Mouse (Mus musculus) spleen, adult 2 months (tissue): Measurements from ENCODE around the gene Dmd. TPM values are rescaled to one million over a fixed set of nuclear protein-coding genes. Genes with fewer than 3 reads are reported as not detected.

ENCODE experiments used
- DNase-seq, 2 experiments: peaks; one replicate each; pipeline versions ENCODE4 v3.0.0 to v3.0.0-alpha.2; 2012 to 2021; ENCODE audit warnings: low spot score in 2 of 2, low read depth in 1 of 2
- H3K27ac ChIP-seq: fragments of 200-500 bp; 2 replicates; pipeline ENCODE4 v1.5.1; 2012; ENCODE audit warnings: low read length, inconsistent platforms; ENCODE audit not compliant: insufficient read depth
- H3K27me3 ChIP-seq: fragments of 200-500 bp; 2 replicates; pipeline ENCODE4 v1.6.1; 2012; ENCODE audit warnings: mild to moderate bottlenecking, moderate library complexity, low read length, inconsistent platforms; ENCODE audit not compliant: control insufficient read depth, insufficient read depth
- H3K36me3 ChIP-seq: fragments of 200-500 bp; 2 replicates; pipeline ENCODE4 v1.6.1; 2012; ENCODE audit warnings: mild to moderate bottlenecking, low read length, inconsistent platforms; ENCODE audit not compliant: control insufficient read depth, insufficient read depth
- H3K4me1 ChIP-seq: fragments of 200-500 bp; 2 replicates; pipeline ENCODE4 v1.6.1; 2011; ENCODE audit warnings: inconsistent platforms; ENCODE audit not compliant: control insufficient read depth, insufficient read depth, insufficient read length
- H3K4me3 ChIP-seq: fragments of 200-500 bp; 2 replicates; pipeline ENCODE4 v1.5.1; 2011; ENCODE audit warnings: mild to moderate bottlenecking, inconsistent platforms; ENCODE audit not compliant: insufficient read depth, insufficient read length; ENCODE audit errors: extremely low read depth
- CTCF ChIP-seq: fragments of 200-500 bp; IDR thresholded peaks from 2 replicates; pipeline ENCODE4 v1.5.1; 2011; ENCODE audit warnings: mild to moderate bottlenecking, inconsistent platforms; ENCODE audit not compliant: insufficient read depth, insufficient read length, insufficient replicate concordance; ENCODE audit errors: extremely low read depth
- POLR2A ChIP-seq: fragments of 200-500 bp; IDR thresholded peaks from 2 replicates; pipeline ENCODE4 v1.6.1; 2011; ENCODE audit warnings: low read depth, low read length, inconsistent platforms
- WGBS: fragments of 180-500 bp; shearing (Covaris S2); methylation state at CpG from one replicate; pipeline ENCODE4 v1.1.7; 2018; 5-methylcytosine and 5-hydroxymethylcytosine counted together
- polyA plus RNA-seq: library from polyadenylated mRNA; depleted of rRNA; stranded (reverse); fragments of >200 nt; gene quantifications from 2 replicates; pipeline ENCODE4 v1.2.3, GENCODE M21; 2012

Dmd gene
- polyA plus RNA-seq, 1 experiment: 2.3 TPM

- H3K4me1 ChIP-seq: no peaks in the 10 kb centered on the region
- no peak overlapping the region for H3K4me3 ChIP-seq
- TF ChIP-seq CTCF: no peak
- no peak for TF ChIP-seq POLR2A
- DNase-seq: no peak
- no peaks in the 10 kb centered on the region for H3K27me3 ChIP-seq
- no peaks in the 10 kb centered on the region for H3K36me3 ChIP-seq
- H3K27ac ChIP-seq: no peak overlapping the region
- 78% methylated on average over 4 of the region's 4 CpGs for WGBS
Observed at GRCm38 (mm10) chrX:84873090-84873489, 1924.4 kb downstream of the Dmd start.

- no peak overlapping the region for H3K4me3 ChIP-seq
- H3K27me3 ChIP-seq: no peaks in the 10 kb centered on the region
- H3K27ac ChIP-seq: no peak overlapping the region
- DNase-seq: no peak
- no peaks in the 10 kb centered on the region for H3K4me1 ChIP-seq
- TF ChIP-seq CTCF: no peak
- WGBS: 64% methylated on average over 3 of the region's 3 CpGs
- H3K36me3 ChIP-seq: no peaks in the 10 kb centered on the region
Observed at GRCm38 (mm10) chrX:84878125-84878524, 1929.5 kb downstream of the Dmd start.

GRCm38 (mm10) chrX:84932715-84933473, 1984.2 kb downstream of the Dmd start:
- no peak overlapping the region for H3K4me3 ChIP-seq
- no peaks in the 10 kb centered on the region for H3K27me3 ChIP-seq
- no peaks in the 10 kb centered on the region for H3K36me3 ChIP-seq
- no peak for DNase-seq
- H3K27ac ChIP-seq: no peak overlapping the region
- WGBS: 83% methylated on average over 10 of the region's 10 CpGs
- H3K4me1 ChIP-seq: no peaks in the 10 kb centered on the region
- no peak for TF ChIP-seq POLR2A
- no peak for TF ChIP-seq CTCF

GRCm38 (mm10) chrX:84960557-84960956, 2011.9 kb downstream of the Dmd start:
- 77% methylated on average over 5 of the region's 5 CpGs for WGBS
- Histone ChIP-seq H3K27me3 (no peaks in the 10 kb centered on the region), H3K36me3 (no peaks in the 10 kb centered on the region), H3K4me1 (no peaks in the 10 kb centered on the region), H3K27ac (no peak overlapping the region), H3K4me3 (no peak overlapping the region)
- TF ChIP-seq POLR2A (no peak), CTCF (no peak)
- DNase-seq: no peak

GRCm38 (mm10) chrX:84960972-84961371, 2012.3 kb downstream of the Dmd start:
- 86% methylated on average over 6 of the region's 6 CpGs for WGBS
- no peak for DNase-seq
- no peak for TF ChIP-seq CTCF
- Histone ChIP-seq H3K36me3 (no peaks in the 10 kb centered on the region), H3K27me3 (no peaks in the 10 kb centered on the region), H3K27ac (no peak overlapping the region), H3K4me1 (no peaks in the 10 kb centered on the region), H3K4me3 (no peak overlapping the region)

GRCm38 (mm10) chrX:85008304-85008703, 2059.6 kb downstream of the Dmd start:
- H3K4me3 ChIP-seq: no peak overlapping the region
- H3K27ac ChIP-seq: no peak overlapping the region
- no peaks in the 10 kb centered on the region for H3K4me1 ChIP-seq
- no peak for TF ChIP-seq CTCF
- no peak for DNase-seq
- no peaks in the 10 kb centered on the region for H3K36me3 ChIP-seq
- no peaks in the 10 kb centered on the region for H3K27me3 ChIP-seq

GRCm38 (mm10) chrX:85041466-85042058, 2092.9 kb downstream of the Dmd start:
- WGBS: 44% methylated on average over 8 of the region's 8 CpGs

More at GRCm38 (mm10) chrX:85041466-85042058, 2092.9 kb downstream of the Dmd start:
- no peaks in the 10 kb centered on the region for H3K36me3 ChIP-seq
- no peak for TF ChIP-seq POLR2A
- no peak for TF ChIP-seq CTCF
- H3K27me3 ChIP-seq: no peaks in the 10 kb centered on the region
- H3K27ac ChIP-seq: no peak overlapping the region
- DNase-seq: no peak
- H3K4me3 ChIP-seq: no peak overlapping the region
- no peaks in the 10 kb centered on the region for H3K4me1 ChIP-seq
